Mouse (Mus musculus) cerebellum, adult (tissue): ENCODE measurements around the gene Trip13.

Experiments
- ATAC-seq: cut with Nextera tagmentation; 2 replicates; pipeline ENCODE4 v1.9.2; 2017; ENCODE audit warnings: mild to moderate bottlenecking, moderate library complexity, mixed read lengths; ENCODE audit not compliant: insufficient number of reproducible peaks, low FRiP score, low TSS enrichment

Trip13 gene

GRCm38 (mm10) chr13:73892493-73893178, 44.9 kb downstream of the Trip13 start:
- ATAC-seq: no peak

- ATAC-seq: no peak
Observed at GRCm38 (mm10) chr13:73887415-73887874, 50.1 kb downstream of the Trip13 start.

GRCm38 (mm10) chr13:73886601-73887000, 51.0 kb downstream of the Trip13 start:
- ATAC-seq: no peak

- no peak for ATAC-seq
Observed at GRCm38 (mm10) chr13:73886066-73886465, 51.5 kb downstream of the Trip13 start.

- ATAC-seq: no peak
Observed at GRCm38 (mm10) chr13:73885656-73886055, 51.9 kb downstream of the Trip13 start.

- no peak for ATAC-seq
Observed at GRCm38 (mm10) chr13:73881347-73881746, 56.2 kb downstream of the Trip13 start.

- no peak for ATAC-seq
Observed at GRCm38 (mm10) chr13:73879824-73880223, 57.8 kb downstream of the Trip13 start.

GRCm38 (mm10) chr13:73872159-73872558, 65.4 kb downstream of the Trip13 start:
- ATAC-seq: no peak
